Mouse (Mus musculus): ENCODE data around the gene Setd4. TPM values are rescaled to one million over a fixed set of nuclear protein-coding genes. Genes with fewer than 3 reads are reported as not detected.
"Not testable (repeated sequence)": the region's sequence is repeated elsewhere in the genome, so short reads cannot be mapped to it uniquely, and the experiment has no call there.

Setd4 gene
- polyA plus RNA-seq (2012; rRNA removed), result 20.4 and 24.0 TPM in 2 replicates

GRCm38 (mm10) chr16:93603439-93604212 lies at the start of gene Setd4:
Gene Setd4 (minus strand): TSS chr16:93604063.
- Histone ChIP-seq H3K4me3 (ENCODE audit: insufficient read depth, low read length) (peak within 1 kb of the TSS; percentile 71), H3K4me1 (ENCODE audit: control insufficient read depth, insufficient read depth, low read length) (no peaks in the 10 kb centered on the region; the same call in 1 of the 2 replicates), H3K27ac (ENCODE audit: insufficient read depth, low read length) (peak within 1 kb of the TSS; percentile 69)
- TF ChIP-seq POLR2A (IDR thresholded peaks at IDR 0.05; ENCODE audit: extremely low read depth, insufficient read depth, low read length) (peak; percentile 95), CTCF (IDR thresholded peaks at IDR 0.05; ENCODE audit: extremely low read depth, insufficient read depth, low read length) (no peak)

- Histone ChIP-seq H3K27ac (ENCODE audit: insufficient read depth, low read length) (no peak overlapping the region), H3K4me1 (ENCODE audit: control insufficient read depth, insufficient read depth, low read length) (no peaks in the 10 kb centered on the region), H3K4me3 (ENCODE audit: insufficient read depth, low read length) (no peak overlapping the region)
- TF ChIP-seq POLR2A (IDR thresholded peaks at IDR 0.05; ENCODE audit: extremely low read depth, insufficient read depth, low read length) (no peak), CTCF (IDR thresholded peaks at IDR 0.05; ENCODE audit: extremely low read depth, insufficient read depth, low read length) (no peak)
These were observed 44.7 kb upstream of the Setd4 start for GRCm38 (mm10) chr16:93648441-93649183.

GRCm38 (mm10) chr16:93644006-93644405 lies 40.1 kb upstream of the Setd4 start:
- Histone ChIP-seq H3K27ac (ENCODE audit: insufficient read depth, low read length) (no peak overlapping the region), H3K4me3 (ENCODE audit: insufficient read depth, low read length) (no peak overlapping the region), H3K4me1 (ENCODE audit: control insufficient read depth, insufficient read depth, low read length) (no peaks in the 10 kb centered on the region)
- TF ChIP-seq POLR2A (IDR thresholded peaks at IDR 0.05; ENCODE audit: extremely low read depth, insufficient read depth, low read length) (no peak), CTCF (IDR thresholded peaks at IDR 0.05; ENCODE audit: extremely low read depth, insufficient read depth, low read length) (no peak)

- Histone ChIP-seq H3K4me3 (ENCODE audit: insufficient read depth, low read length) (no peak within 1 kb of the TSS), H3K4me1 (ENCODE audit: control insufficient read depth, insufficient read depth, low read length) (no peaks in the 10 kb centered on the region), H3K27ac (ENCODE audit: insufficient read depth, low read length) (no peak within 1 kb of the TSS)
- TF ChIP-seq POLR2A (IDR thresholded peaks at IDR 0.05; ENCODE audit: extremely low read depth, insufficient read depth, low read length) (no peak), CTCF (IDR thresholded peaks at IDR 0.05; ENCODE audit: extremely low read depth, insufficient read depth, low read length) (no peak)
These were observed 24.0 kb upstream of the Setd4 start, which contains the start of gene Gm5678 for GRCm38 (mm10) chr16:93627761-93628400. Gene Gm5678 (plus strand): TSS chr16:93628097.

GRCm38 (mm10) chr16:93626745-93627144 lies 22.9 kb upstream of the Setd4 start:
- no peak overlapping the region for H3K27ac ChIP-seq (ENCODE audit: insufficient read depth, low read length)
- H3K4me3 ChIP-seq (ENCODE audit: insufficient read depth, low read length), result no peak overlapping the region
- TF ChIP-seq CTCF (IDR thresholded peaks at IDR 0.05; ENCODE audit: extremely low read depth, insufficient read depth, low read length) (peak; percentile 59), POLR2A (IDR thresholded peaks at IDR 0.05; ENCODE audit: extremely low read depth, insufficient read depth, low read length) (no peak)
- H3K4me1 ChIP-seq (ENCODE audit: control insufficient read depth, insufficient read depth, low read length), result no peaks in the 10 kb centered on the region

GRCm38 (mm10) chr16:93624671-93625070 lies 20.8 kb upstream of the Setd4 start:
- TF ChIP-seq POLR2A (IDR thresholded peaks at IDR 0.05; ENCODE audit: extremely low read depth, insufficient read depth, low read length) (no peak), CTCF (IDR thresholded peaks at IDR 0.05; ENCODE audit: extremely low read depth, insufficient read depth, low read length) (no peak)
- Histone ChIP-seq H3K27ac (ENCODE audit: insufficient read depth, low read length) (no peak overlapping the region), H3K4me3 (ENCODE audit: insufficient read depth, low read length) (no peak overlapping the region), H3K4me1 (ENCODE audit: control insufficient read depth, insufficient read depth, low read length) (no peaks in the 10 kb centered on the region)

- not testable (repeated sequence) for H3K4me3 ChIP-seq (ENCODE audit: insufficient read depth, low read length); H3K4me1 ChIP-seq (ENCODE audit: control insufficient read depth, insufficient read depth, low read length); H3K27ac ChIP-seq (ENCODE audit: insufficient read depth, low read length)
These were observed 19.9 kb upstream of the Setd4 start for GRCm38 (mm10) chr16:93623759-93624158.

- H3K4me3 ChIP-seq (ENCODE audit: insufficient read depth, low read length), result no peak overlapping the region
- H3K4me1 ChIP-seq (ENCODE audit: control insufficient read depth, insufficient read depth, low read length), result no peaks in the 10 kb centered on the region
- TF ChIP-seq CTCF (IDR thresholded peaks at IDR 0.05; ENCODE audit: extremely low read depth, insufficient read depth, low read length) (peak; percentile 75), POLR2A (IDR thresholded peaks at IDR 0.05; ENCODE audit: extremely low read depth, insufficient read depth, low read length) (no peak)
- no peak overlapping the region for H3K27ac ChIP-seq (ENCODE audit: insufficient read depth, low read length)
These were observed 11.4 kb upstream of the Setd4 start for GRCm38 (mm10) chr16:93615118-93615870.

GRCm38 (mm10) chr16:93610961-93611360 lies 7.1 kb upstream of the Setd4 start:
- no peak overlapping the region for H3K27ac ChIP-seq (ENCODE audit: insufficient read depth, low read length)
- H3K4me3 ChIP-seq (ENCODE audit: insufficient read depth, low read length), result no peak overlapping the region
- TF ChIP-seq POLR2A (IDR thresholded peaks at IDR 0.05; ENCODE audit: extremely low read depth, insufficient read depth, low read length) (no peak), CTCF (IDR thresholded peaks at IDR 0.05; ENCODE audit: extremely low read depth, insufficient read depth, low read length) (no peak)
- no peaks in the 10 kb centered on the region; the same call in 1 of the 2 replicates for H3K4me1 ChIP-seq (ENCODE audit: control insufficient read depth, insufficient read depth, low read length)

Measured in cortical plate, adult 2 months (tissue).